Mouse (Mus musculus) myocyte (in vitro differentiated cells): ENCODE results near the gene 1110002E22Rik.

ENCODE experiments used
- E2F4 ChIP-seq: IDR thresholded peaks from one replicate; pipeline ENCODE4 v1.6.1; 2011; ENCODE audit warnings: mild to moderate bottlenecking, control low read depth, moderate library complexity; ENCODE audit not compliant: insufficient read depth
- POLR2A ChIP-seq: IDR thresholded peaks from one replicate; pipeline ENCODE4 v1.6.1; 2011; ENCODE audit warnings: low read depth, mild to moderate bottlenecking, control low read depth, moderate library complexity; ENCODE audit not compliant: insufficient read length
- SRF ChIP-seq: IDR thresholded peaks from one replicate; pipeline ENCODE4 v1.6.1; 2011; ENCODE audit warnings: low read depth; ENCODE audit not compliant: control insufficient read depth, insufficient read length
- TCF3 ChIP-seq: IDR thresholded peaks from one replicate; pipeline ENCODE4 v1.6.1; 2011; ENCODE audit warnings: low read depth, control low read depth; ENCODE audit not compliant: insufficient read length
- USF1 ChIP-seq: IDR thresholded peaks from one replicate; pipeline ENCODE4 v1.6.1; 2011; ENCODE audit warnings: low read depth, mild to moderate bottlenecking, control low read depth, moderate library complexity

GRCm38 (mm10) chr3:138095301-138095700 is 30.4 kb downstream of the 1110002E22Rik start:
- TF ChIP-seq E2F4 = no peak
- no peak for TF ChIP-seq POLR2A
- no peak for TF ChIP-seq SRF
- TF ChIP-seq TCF3 = no peak
- TF ChIP-seq USF1 = no peak
